Mouse (Mus musculus) layer of hippocampus, adult 9-11 months (tissue): ENCODE measurements around the gene Cacna2d3.

Source experiments
- DNase-seq: peaks from one replicate; pipeline ENCODE4 v3.0.0; 2022

Gene Cacna2d3

DNA sequence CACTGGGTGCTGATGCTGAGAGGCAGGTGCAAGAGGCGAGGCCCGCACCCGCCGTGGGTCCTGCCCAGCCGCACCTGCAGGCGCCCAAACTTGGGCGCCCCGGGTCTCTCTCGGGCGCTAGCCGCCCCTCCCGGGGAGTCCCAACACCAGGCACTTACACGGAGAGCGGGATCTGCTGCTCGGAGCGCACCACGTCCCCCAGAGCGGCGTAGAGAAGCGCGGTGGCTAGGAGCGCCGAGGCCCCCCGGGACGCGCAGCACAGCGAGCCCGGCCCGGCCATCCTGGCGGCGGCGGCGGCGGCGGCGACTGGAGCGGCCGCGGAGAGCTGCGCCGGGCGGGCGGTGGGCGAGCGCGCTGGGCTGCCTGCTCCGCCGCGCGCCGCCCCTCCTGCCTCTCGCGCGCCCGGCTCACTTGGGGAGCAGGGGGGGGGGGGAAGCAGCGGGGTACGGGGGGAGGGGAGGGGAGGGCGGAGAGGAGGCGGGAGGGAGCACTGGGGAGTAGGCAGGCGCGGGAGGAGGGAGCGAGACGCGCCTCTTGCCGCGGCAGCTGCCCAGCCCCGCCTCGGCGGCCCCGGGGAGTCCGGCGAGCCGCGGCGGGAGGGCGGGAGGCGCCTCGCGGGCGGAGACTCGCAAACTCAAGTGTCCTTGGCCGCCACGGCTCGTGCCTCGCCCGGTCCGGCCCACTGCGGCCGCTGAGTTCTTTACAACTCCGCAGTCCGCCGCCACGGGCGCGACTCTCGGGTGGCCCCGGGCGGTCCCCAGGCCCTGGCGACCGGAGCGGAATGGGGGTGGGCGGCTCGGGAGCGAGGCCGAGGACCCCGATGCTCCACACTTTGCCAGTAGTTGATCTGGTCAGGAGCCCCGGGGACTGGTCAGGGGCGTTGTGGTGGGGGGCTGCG is at the start of gene Cacna2d3:
Gene Cacna2d3 (minus strand): TSS at position 377 of the 898 bp plus-strand sequence.
- DNase-seq = peak; percentile 56

- peak; percentile 9 for DNase-seq
These were observed 47.8 kb upstream of the Cacna2d3 start for GRCm38 (mm10) chr14:29769486-29769885.

DNA sequence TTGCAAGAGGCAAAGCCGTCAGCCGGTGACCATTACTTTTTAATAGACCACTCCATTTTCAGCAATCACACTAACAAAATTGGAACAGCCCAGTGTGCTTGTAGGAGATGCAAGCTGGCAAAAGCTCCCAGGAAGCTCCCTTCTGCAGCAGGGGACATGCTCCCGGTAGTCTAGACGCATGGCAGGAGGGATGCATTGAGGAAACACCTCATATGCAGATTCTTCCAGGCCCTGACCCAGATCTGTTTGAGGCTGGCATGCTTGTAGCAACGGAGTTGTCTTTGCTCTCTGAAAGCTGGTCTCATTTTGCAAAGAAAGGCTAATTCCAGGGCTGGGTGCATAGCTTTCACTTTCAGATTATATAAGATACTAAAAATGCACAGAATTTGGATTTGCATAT is 31.2 kb upstream of the Cacna2d3 start:
- DNase-seq = no peak

DNA sequence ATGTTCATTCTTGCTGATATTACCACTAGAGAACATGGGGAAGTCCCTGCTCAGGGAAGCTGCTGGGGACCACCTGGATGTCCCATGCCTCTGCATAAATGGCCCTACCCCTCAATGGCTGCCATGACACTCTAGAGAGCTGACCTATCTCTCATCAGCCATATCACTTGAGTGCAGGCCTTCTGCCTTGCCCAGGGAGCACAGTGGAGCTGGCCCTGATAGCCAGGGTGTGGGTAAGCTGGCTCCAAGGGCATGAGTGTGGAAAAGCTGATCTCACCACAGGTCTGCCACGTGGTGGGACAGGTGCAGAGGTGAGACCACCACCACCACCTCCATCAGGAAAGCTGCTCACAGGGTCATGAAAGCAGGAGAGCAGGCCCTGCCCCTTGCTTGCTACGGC is 17.1 kb upstream of the Cacna2d3 start:
- DNase-seq = no peak

- DNase-seq = no peak
These were observed 8.6 kb upstream of the Cacna2d3 start for GRCm38 (mm10) chr14:29730256-29730655.

DNA sequence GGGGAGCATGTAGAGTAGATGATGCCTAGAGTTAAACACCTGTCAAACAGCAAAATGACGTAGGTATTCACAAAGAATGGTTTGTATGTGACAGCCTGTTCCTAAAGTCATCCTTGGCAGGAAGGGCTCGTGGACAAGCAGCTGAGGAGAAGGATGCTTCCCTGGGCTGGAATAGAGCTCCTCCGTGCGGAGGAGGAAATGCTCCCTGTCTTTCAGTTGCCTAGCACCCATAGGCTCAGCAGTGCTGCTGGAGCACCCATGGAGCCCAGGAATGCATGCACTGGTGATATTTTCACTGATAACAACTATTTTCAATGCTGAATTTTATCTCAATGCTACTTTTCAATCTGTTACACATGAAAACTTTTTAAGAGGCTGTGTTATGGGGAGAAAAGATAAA is 7.3 kb upstream of the Cacna2d3 start:
- DNase-seq = no peak

GRCm38 (mm10) chr14:29727596-29727995 is 5.9 kb upstream of the Cacna2d3 start:
- DNase-seq = no peak

DNA sequence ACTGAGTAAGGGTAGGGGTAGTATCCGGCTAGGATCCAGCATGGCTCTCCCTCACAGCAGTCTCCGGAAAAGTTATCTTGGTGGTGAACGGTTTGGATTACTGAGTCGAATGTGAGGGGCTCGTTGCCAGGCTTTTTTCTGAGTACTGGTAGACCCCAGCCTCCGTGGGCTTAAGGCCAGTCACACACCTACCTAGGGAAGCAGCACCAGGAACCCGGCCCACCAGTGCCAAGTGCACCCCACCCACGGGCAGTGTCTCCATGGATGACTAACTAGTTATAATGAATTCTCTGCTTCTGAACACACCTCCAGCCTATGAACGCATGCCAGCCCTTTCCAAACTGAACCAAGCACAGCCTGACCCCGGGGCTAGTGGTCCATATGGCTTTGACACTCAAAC is 1.6 kb upstream of the Cacna2d3 start:
- peak; percentile 53 for DNase-seq

DNA sequence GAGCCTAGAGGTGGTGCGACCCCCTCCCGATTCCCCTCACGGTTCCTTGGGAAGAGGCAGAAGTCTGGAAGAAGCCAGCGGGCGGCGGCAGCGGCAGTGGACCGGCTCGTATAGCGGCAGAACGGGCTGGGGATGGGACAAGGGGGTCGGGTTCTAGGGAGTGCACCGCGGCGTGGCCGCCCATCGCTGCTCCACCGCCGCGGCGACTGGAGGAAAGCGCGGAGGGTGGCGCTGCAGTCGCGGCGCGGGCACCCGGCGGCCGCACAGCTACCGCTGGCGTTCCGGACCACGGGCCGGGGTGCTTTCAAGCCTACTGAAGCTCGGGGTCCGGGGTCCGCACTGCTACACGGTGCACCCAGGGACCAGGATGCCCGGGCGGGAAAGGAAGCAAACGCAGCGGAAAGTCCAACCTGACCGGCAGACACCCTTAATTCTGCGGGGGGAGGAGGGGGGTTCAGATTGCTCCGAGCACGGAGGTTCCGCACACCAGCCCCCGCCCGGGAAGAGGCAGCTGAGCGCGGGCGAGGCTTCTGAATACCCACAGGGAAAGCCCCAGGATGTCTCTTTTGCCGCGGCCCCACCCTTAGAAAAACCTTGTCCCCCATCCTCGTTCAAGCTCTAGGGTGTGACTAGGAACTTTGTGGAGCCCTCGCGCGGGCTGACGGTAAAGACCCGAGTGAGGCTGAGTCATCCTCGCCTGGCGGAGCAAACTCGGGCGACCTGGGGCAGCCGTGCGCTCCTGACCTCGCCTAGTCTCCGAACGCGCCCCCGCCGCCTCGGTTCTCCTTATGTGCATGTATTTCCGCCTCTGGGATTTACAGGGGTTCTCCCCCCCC is 940 bp upstream of the Cacna2d3 start:
- peak; percentile 31 for DNase-seq

GRCm38 (mm10) chr14:29721131-29721487 is 555 bp downstream of the Cacna2d3 start:
- no peak for DNase-seq

- no peak for DNase-seq
These were observed 1.2 kb downstream of the Cacna2d3 start for GRCm38 (mm10) chr14:29720334-29720911.

GRCm38 (mm10) chr14:29712621-29713020 is 9.0 kb downstream of the Cacna2d3 start:
- no peak for DNase-seq

GRCm38 (mm10) chr14:29707561-29708335 is 13.9 kb downstream of the Cacna2d3 start:
- no peak for DNase-seq

- no peak for DNase-seq
These were observed 18.9 kb downstream of the Cacna2d3 start for GRCm38 (mm10) chr14:29702762-29703161.

DNA sequence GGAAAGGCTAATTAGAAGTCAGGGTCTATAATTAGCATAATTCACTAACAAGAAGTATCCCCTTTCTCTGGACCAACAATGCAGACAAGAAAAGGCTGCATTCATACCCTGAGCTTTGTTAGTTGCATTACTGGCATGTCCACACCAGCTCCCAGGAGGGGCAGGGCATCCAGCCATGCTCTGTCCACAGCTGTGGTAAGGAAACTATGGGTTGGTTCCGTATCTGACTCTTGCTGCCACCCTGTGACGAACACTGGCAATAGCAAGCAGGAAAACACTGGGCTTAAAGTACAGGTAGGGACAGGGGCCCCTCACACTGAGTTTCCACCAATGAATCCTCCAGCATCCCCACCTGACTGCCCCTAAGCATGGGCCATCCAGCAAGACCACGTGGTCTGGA is 25.5 kb downstream of the Cacna2d3 start:
- peak; percentile 63 for DNase-seq

DNA sequence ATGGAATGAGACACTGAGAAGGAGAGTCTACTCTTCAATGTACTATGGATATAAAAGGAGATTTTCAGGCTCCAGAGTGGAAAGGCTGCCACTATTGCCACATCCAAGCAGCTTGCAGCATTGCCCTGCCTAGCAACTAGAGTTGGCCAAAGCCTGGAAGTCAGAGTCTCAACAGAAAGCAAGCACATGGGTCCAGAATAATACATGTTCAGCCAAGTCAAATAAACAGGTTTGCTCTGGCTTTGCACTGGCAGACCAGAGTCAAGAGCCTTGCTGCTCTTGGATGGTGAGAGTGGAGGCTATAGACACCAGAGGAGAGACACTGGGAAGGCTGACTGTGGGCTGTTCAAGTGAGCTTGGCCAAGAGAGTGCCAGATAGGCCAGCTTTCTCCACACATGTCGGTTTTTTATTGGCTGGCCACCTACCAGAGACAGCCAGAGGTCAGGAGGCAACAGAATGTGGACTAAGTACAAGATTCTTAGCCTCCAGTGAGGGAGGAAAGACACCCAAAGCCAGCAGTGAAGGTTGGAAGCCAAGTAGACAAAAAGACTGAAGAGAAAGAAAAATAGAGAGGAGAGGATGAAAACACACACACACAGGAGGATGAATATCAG is 49.1 kb downstream of the Cacna2d3 start:
- DNase-seq = no peak

DNA sequence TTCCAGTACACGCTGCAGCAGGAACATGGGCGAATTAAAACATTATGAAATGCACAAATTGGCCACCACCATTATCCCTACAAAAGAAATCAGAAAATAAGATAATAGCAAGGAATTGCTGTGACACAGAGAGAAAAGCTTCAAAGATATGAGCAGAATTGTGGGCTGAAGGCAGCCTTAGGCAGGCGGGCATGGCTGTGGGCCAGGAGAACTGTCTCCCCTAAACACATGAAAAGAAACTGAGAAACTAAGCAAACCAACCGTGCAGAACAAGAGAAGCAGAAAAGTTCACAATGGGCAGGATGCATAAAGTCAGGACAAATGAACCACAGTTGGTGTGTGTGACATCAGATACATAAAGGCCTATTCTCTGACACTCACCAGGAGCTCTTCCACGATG is 51.8 kb downstream of the Cacna2d3 start:
- DNase-seq = no peak

- no peak for DNase-seq
These were observed 64.7 kb downstream of the Cacna2d3 start for GRCm38 (mm10) chr14:29657006-29657405.

DNA sequence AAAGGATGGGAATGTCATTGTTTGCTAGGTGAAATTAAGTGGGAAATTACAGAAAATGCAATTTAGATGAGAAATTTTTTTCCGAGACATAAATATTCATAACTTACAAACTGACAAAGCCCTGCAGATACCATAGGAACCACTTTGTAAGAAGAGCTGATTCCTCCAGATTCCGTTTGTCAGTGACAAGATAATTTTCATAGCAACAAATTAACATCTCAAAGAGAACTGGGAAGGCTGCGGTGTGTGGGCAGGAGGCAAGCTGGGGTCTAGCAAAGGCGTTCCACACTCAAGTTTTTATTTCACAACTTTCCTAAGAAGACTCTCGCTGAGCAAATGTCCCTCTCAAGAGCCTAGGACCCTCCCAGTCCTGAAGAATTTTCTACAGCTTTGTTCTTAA is 71.1 kb downstream of the Cacna2d3 start:
- peak; percentile 39 for DNase-seq

- DNase-seq = peak; percentile 18
These were observed 72.9 kb downstream of the Cacna2d3 start for GRCm38 (mm10) chr14:29648721-29649120.

DNA sequence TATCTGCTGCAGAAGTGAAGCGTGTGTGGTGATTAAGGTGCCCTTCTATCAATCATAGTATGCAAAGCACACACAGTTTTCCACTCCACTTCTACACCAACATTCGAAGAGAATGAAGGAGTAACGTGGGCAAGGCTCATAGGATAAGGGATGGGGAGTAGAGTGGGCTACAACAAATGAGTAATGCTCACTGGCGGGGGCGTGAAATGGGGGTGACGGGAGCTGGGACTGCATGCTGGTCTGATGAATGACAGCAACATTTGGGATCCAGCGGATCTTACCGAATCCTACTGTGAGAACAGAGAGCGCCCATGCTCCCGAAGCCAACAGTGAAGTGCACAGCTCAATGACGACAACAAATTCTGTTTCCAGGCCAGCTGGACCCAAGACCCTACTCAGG is 76.2 kb downstream of the Cacna2d3 start:
- peak; percentile 40 for DNase-seq

DNA sequence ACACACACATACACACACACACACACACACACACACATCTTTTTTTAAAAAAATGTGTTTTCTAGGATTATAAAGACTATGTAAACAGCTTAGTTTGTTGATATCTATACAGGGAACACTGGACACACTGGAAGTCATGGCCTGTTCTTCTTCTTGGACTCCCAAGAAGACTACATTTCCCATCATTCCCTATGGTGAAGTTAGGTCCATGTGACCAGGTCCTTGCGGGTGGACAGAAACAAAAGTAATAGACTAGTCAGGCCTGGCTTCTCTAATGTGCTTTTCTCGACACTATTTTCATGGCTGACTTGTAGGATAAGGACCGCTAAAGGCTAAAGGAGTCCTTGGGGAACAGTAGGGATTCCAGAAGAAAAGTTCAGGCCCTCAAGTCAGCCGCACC is 78.4 kb downstream of the Cacna2d3 start:
- DNase-seq = no peak
